Mouse (Mus musculus): ENCODE data around the gene 4931406C07Rik.

GRCm38 (mm10) chr9:15285443-15285842 lies 20.8 kb downstream of the 4931406C07Rik start:
- TF ChIP-seq MAX (IDR thresholded peaks at IDR 0.05; ENCODE audit: low read depth) (no peak), USF1 (IDR thresholded peaks at IDR 0.05; ENCODE audit: low read depth) (no peak), POLR2A (IDR thresholded peaks at IDR 0.05; ENCODE audit: insufficient read length, low read depth) (no peak), TCF12 (IDR thresholded peaks at IDR 0.05; ENCODE audit: insufficient read depth, poor library complexity, severe bottlenecking) (no peak), E2F4 (IDR thresholded peaks at IDR 0.05; ENCODE audit: insufficient read depth) (no peak), MYOG (IDR thresholded peaks at IDR 0.05; ENCODE audit: control insufficient read depth in 1 of 3, insufficient read depth in 1 of 3, insufficient read length in 2 of 3, low read depth in 2 of 3) (no peak), POLR2AphosphoS2 (IDR thresholded peaks at IDR 0.05; ENCODE audit: insufficient read length, low read depth) (no peak), CEBPB (IDR thresholded peaks at IDR 0.05; ENCODE audit: insufficient read depth, poor library complexity, severe bottlenecking) (no peak), SRF (IDR thresholded peaks at IDR 0.05; ENCODE audit: control insufficient read depth, insufficient read length, low read depth) (no peak)
